Mouse (Mus musculus) forebrain, embryonic 16.5 days (tissue): ENCODE measurements at regions not wholly inside any gene's neighbourhood (a gene's known extent, or its start where the extent isn't known, plus 50 kb on each side); places are given as distances from the start of the nearest gene placed in this dataset.

Source experiments
- ATAC-seq: fragments of 200-750 bp; cut with Nextera tagmentation; 2 replicates; pipeline ENCODE4 v1.8.0; 2017; ENCODE audit warnings: mild to moderate bottlenecking, moderate library complexity
- H3K27ac ChIP-seq: fragments of 300-500 bp; sonication (generic); 2 replicates; pipeline ENCODE4 v1.5.1; 2014; ENCODE audit warnings: low read length, control low read depth
- H3K27me3 ChIP-seq: fragments of 300-500 bp; sonication (generic); replicated peaks from 2 replicates; pipeline ENCODE4 v1.6.1; 2014; ENCODE audit warnings: low read length; ENCODE audit not compliant: control insufficient read depth, insufficient read depth
- H3K36me3 ChIP-seq: fragments of 300-500 bp; sonication (generic); 2 replicates; pipeline ENCODE4 v1.6.1; 2014; ENCODE audit not compliant: control insufficient read depth, insufficient read depth
- H3K4me1 ChIP-seq: fragments of 300-500 bp; sonication (generic); replicated peaks from 2 replicates; pipeline ENCODE4 v1.6.1; 2014; ENCODE audit warnings: low read length; ENCODE audit not compliant: control insufficient read depth, insufficient read depth
- H3K4me2 ChIP-seq: fragments of 300-500 bp; sonication (generic); 2 replicates; pipeline ENCODE4 v1.6.1; 2014; ENCODE audit warnings: mild to moderate bottlenecking, low read length, control low read depth
- H3K4me3 ChIP-seq: fragments of 300-500 bp; sonication (generic); replicated peaks from 2 replicates; pipeline ENCODE4 v1.5.1; 2014; ENCODE audit warnings: mild to moderate bottlenecking, low read length, control low read depth
- H3K9ac ChIP-seq: fragments of 300-500 bp; sonication (generic); replicated peaks from 2 replicates; pipeline ENCODE4 v1.6.1; 2014; ENCODE audit warnings: low read depth, low read length, control low read depth
- H3K9me3 ChIP-seq: fragments of 300-500 bp; sonication (generic); 2 replicates; pipeline ENCODE4 v1.6.1; 2016; ENCODE audit warnings: low read length; ENCODE audit not compliant: control insufficient read depth
- WGBS: fragments of 180-500 bp; shearing (Covaris S2); extraction: QIAGEN DNeasy Blood & Tissue Kit; methylation state at CpG from one replicate; pipeline ENCODE4 v1.1.7; 2014; 5-methylcytosine and 5-hydroxymethylcytosine counted together

DNA sequence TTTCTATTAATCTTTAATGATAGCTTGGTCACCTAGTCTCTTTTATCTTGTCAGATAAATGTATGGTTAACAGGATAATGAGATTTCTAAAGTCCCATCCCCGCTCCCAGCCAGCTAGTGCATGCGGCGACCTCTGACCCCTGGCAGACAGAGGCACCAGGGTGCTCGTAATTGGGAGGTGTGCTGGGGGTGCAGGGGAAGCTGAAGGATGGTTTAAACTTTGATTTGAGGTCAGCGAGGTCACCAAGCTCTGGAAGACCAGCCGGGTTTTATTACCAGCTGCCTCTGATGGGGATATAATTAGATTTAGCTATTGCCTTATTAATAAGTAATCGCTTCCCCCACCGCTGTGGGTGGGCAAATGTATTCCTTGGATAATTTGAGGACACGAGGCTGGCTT is 276.5 kb downstream of the Uaca start:
- H3K27ac ChIP-seq: no peak overlapping the region
- H3K9me3 ChIP-seq: no peaks in the 10 kb centered on the region
- no peak overlapping the region for H3K4me3 ChIP-seq
- ATAC-seq: no peak
- H3K36me3 ChIP-seq: no peaks in the 10 kb centered on the region
- H3K27me3 ChIP-seq: 0 out of 2 replicates have a peak, but pooled peaks cover 2% of the 10 kb centered on the region
- H3K4me2 ChIP-seq: no peak overlapping the region
- H3K9ac ChIP-seq: no peak overlapping the region
- 38% methylated on average over 9 of the region's 9 CpGs for WGBS
- H3K4me1 ChIP-seq: peaks cover 15% of the 10 kb centered on the region

DNA sequence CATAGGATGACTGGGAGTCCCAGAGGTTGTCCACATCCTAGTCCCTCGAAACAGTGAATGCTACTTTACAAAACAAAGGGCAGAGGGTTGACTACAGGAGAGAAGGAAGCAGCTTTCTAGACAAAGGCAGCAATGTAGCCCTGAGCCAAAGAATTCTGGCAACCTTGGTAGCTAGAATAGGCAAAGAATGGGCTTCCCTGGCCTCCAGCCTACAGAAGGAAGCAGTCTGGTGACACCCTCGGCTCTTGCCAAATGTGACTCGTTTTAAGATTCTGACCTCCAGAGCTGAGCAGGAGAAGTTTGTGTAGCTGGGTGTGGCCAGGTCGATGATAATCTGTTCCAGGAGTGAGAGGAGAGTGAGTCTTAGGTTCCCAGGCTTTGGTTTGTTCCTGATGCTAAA is 279.1 kb downstream of the Uaca start:
- Histone ChIP-seq H3K36me3 (no peaks in the 10 kb centered on the region), H3K4me2 (no peak overlapping the region), H3K27me3 (0 out of 2 replicates have a peak, but pooled peaks cover 2% of the 10 kb centered on the region), H3K4me3 (no peak overlapping the region), H3K27ac (no peak overlapping the region), H3K9me3 (no peaks in the 10 kb centered on the region), H3K4me1 (peaks cover 13% of the 10 kb centered on the region), H3K9ac (no peak overlapping the region)
- 25% methylated on average over 4 of the region's 4 CpGs for WGBS
- no peak for ATAC-seq

DNA sequence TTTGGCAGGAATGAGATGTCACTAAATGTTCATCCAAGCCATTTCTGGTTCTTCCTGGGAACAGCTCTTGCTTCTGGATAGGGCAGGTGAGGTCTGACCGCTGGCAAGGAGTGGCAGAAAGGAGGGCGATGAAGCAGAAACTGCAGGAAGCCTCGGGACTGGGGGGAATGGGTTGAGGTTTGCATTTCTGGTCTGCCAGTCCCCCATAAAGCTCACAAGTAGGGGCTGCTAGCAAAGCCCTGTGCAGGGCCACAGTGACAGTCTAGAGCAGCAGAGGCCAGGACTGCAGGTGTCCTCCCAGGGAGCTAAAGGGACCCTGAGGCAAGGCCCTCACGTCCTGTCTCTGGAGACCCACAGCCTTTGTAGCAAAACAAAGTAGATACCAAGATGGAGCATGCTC is 280.7 kb downstream of the Uaca start:
- Histone ChIP-seq H3K36me3 (no peaks in the 10 kb centered on the region), H3K9ac (no peak overlapping the region), H3K4me1 (peaks cover 10% of the 10 kb centered on the region), H3K9me3 (no peaks in the 10 kb centered on the region), H3K27me3 (no peaks in the 10 kb centered on the region), H3K4me3 (no peak overlapping the region), H3K27ac (no peak overlapping the region), H3K4me2 (no peak overlapping the region)
- WGBS: 68% methylated on average over 4 of the region's 4 CpGs
- ATAC-seq: no peak

DNA sequence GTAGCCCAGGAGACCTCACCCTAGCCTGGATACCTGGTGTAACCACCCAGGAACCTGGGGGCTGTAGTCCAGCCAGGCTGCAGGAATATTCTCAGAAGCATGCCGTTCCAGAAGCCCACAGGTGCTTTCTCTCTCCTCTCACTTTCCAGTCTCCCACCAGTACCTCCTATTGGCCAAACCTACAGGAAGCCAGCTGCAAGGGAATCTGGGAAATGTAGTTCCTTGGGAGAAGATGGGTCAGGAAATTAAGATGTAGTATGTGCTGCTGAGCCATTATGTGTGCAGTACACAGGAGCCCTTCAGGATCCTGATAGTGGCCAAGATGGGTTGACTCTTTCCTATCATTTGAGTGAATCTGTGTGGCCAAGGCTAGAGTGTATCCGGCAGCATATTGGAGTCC is 282.8 kb downstream of the Uaca start:
- H3K9ac ChIP-seq: no peak overlapping the region
- 72% methylated on average over 2 of the region's 2 CpGs for WGBS
- H3K4me2 ChIP-seq: no peak overlapping the region
- no peaks in the 10 kb centered on the region for H3K9me3 ChIP-seq
- no peaks in the 10 kb centered on the region for H3K36me3 ChIP-seq
- no peak overlapping the region for H3K27ac ChIP-seq
- no peaks in the 10 kb centered on the region for H3K27me3 ChIP-seq
- H3K4me3 ChIP-seq: no peak overlapping the region
- peaks cover 15% of the 10 kb centered on the region for H3K4me1 ChIP-seq
- 0 out of 2 replicates have a peak, but pooled peaks have one; percentile 26 for ATAC-seq

DNA sequence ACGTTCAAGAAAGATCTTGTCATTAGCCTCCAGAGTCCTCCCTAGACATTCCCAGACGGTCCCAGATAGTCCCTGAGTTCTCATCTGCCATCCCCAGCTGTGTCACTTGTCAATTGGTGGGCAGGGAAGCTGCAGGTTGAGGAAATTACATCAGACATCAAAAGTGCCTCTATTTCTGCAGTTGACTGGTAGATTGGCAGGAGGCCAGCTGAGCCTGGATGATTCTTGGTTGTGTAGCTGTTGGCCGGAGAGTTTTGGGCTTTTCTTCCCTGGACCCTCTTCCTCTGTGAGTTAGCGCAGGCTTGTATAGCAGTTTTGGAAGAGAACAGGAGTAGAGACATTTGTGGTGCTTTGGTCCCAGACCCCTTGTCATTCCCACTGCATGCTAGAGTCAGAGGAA is 283.5 kb downstream of the Uaca start:
- WGBS: 74% methylated on average over 4 of the region's 4 CpGs
- ATAC-seq: no peak
- Histone ChIP-seq H3K4me2 (no peak overlapping the region), H3K4me1 (peaks cover 18% of the 10 kb centered on the region), H3K27me3 (no peaks in the 10 kb centered on the region), H3K36me3 (no peaks in the 10 kb centered on the region), H3K4me3 (no peak overlapping the region), H3K9ac (no peak overlapping the region), H3K9me3 (no peaks in the 10 kb centered on the region), H3K27ac (no peak overlapping the region)

DNA sequence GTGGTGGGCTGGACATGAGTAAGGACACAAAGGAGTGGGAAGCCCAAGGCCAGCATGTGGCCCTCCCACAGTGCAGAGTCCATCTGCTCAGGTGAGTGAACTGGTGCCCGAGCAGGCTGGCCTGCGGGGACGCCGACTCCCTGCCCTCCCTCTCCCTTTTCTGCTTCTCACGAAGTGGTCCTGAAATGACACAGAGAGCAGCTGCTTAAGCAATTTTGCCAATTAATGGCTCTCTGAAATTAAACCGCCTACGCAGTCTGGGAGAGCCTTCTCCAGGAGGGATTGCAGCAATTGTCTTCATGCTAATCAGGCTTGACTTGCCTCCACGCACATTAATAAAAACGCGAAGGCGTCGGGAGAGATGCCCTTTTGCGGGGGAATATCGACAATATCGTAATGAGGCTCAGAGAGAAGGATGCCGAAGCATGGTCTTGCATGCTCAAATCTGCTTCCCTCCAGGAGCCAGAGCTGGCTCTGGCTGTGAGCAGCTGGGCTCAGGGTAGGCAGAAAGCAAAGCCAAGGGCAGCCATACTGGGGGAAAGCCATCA is 287.2 kb downstream of the Uaca start:
- Histone ChIP-seq H3K4me3 (no peak overlapping the region), H3K27me3 (no peaks in the 10 kb centered on the region), H3K27ac (peak overlapping the region; percentile 63), H3K4me1 (peaks cover 12% of the 10 kb centered on the region), H3K9ac (no peak overlapping the region), H3K4me2 (peak overlapping the region; percentile 28), H3K36me3 (no peaks in the 10 kb centered on the region), H3K9me3 (no peaks in the 10 kb centered on the region)
- 1% methylated on average over 14 of the region's 16 CpGs for WGBS
- peak; percentile 73 for ATAC-seq

DNA sequence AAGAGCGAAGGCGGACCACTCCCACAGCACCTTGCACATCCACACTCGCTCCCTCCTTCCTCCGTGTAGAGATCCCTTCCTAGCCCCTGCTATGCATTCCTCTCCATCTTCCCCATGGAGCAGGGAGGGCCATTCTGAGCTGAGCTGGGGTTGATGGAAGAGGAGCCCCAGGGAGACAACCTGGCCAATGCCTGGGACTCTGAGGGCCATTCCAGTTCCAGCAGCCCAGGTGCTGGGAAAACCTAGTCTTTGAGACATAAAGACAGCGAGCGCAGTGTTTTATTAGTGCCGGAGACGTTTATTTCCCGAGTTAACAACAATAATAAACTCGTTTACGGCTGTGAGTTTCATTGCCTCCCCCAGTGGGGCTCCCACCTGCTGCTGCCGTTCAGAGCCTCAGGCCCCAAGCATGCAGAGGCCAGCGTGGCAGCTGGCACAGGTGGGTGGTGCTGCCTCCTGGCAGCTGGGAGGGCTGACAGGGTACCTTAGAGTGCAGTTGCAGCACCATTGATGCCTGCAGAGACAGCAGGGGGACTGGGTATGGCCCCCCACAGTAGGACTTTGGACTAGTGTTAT is 287.4 kb upstream of the Tle3 start:
- H3K27ac ChIP-seq: no peak overlapping the region

DNA sequence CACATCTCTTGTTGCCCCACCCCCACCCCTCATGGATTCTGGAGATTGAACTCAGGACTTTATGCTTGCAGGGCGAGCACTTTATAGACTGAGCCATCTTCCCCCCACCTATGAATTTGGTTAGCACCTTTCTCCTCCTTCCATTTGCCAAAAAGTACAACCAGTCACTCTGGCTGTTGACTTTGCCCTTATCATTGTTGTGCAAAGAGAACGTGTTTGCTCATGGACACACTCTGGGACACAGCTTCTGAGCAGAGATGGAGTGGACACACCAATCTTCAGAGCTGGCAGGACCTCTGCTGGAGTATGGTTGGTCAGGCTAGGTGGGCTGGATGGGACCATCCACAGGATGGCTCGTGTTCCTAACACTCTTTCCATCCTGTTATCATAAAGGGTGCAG is 285.1 kb upstream of the Tle3 start:
- Histone ChIP-seq H3K4me3 (no peak overlapping the region), H3K36me3 (no peaks in the 10 kb centered on the region), H3K27ac (no peak overlapping the region), H3K27me3 (no peaks in the 10 kb centered on the region), H3K4me1 (peaks cover 4% of the 10 kb centered on the region), H3K9me3 (no peaks in the 10 kb centered on the region), H3K9ac (no peak overlapping the region), H3K4me2 (no peak overlapping the region)
- 86% methylated on average over 3 of the region's 3 CpGs for WGBS
- no peak for ATAC-seq

More for the DNA sequence above, 287.4 kb upstream of the Tle3 start:
- 61% methylated on average over 13 of the region's 13 CpGs for WGBS
- Histone ChIP-seq H3K9me3 (no peaks in the 10 kb centered on the region), H3K27me3 (no peaks in the 10 kb centered on the region), H3K4me3 (no peak overlapping the region), H3K4me1 (peaks cover 12% of the 10 kb centered on the region), H3K36me3 (no peaks in the 10 kb centered on the region), H3K4me2 (no peak overlapping the region), H3K9ac (no peak overlapping the region)
- ATAC-seq: no peak

DNA sequence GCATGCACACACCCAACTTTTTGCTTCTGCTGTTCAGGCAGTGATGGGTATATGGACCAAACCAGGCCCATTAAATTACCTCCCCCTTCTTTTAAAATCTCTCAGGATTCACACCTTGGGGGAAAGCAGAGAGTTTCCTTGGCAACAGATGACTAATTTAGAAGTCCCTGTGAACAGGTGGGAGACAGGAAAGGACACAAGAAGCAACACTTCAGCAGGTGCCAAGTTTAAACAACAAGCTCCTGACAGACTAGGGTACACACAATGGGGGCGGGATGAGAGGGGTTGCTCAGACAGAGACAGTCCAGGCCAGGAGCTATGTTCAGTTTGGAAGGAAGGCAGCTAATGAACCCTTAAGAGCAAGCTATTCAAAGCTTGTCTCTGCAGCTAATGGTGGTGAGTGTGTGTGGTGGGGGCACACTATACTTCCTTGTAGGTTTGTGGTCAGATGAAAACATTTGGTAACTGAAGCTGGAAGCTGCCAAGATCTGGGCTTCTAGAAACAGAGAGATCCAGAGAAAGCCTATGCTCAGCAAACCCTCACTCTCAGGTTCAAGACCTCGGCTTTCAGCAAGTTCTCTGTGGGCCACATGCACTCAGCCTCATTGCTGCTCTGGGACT is 283.0 kb upstream of the Tle3 start:
- no peak overlapping the region for H3K9ac ChIP-seq
- peak; percentile 12; the same call in 1 of the 2 replicates for ATAC-seq
- 70% methylated on average over 2 of the region's 2 CpGs for WGBS
- no peak overlapping the region for H3K4me2 ChIP-seq
- peaks cover 16% of the 10 kb centered on the region for H3K4me1 ChIP-seq
- no peak overlapping the region for H3K4me3 ChIP-seq
- no peaks in the 10 kb centered on the region for H3K9me3 ChIP-seq
- H3K27me3 ChIP-seq: no peaks in the 10 kb centered on the region
- no peak overlapping the region for H3K27ac ChIP-seq
- no peaks in the 10 kb centered on the region for H3K36me3 ChIP-seq
